Mouse (Mus musculus) embryonic fibroblast, embryonic 13.5 days (primary cell): ENCODE data around the gene Nt5e.

Source experiments
- CTCF ChIP-seq: IDR thresholded peaks from 2 replicates; pipeline ENCODE4 v1.5.1; 2011; ENCODE audit warnings: mild to moderate bottlenecking, control low read depth, low read length, moderate library complexity, borderline replicate concordance; ENCODE audit not compliant: insufficient read depth
- POLR2A ChIP-seq: IDR thresholded peaks from 2 replicates; pipeline ENCODE4 v1.6.1; 2011; ENCODE audit warnings: low read depth, mild to moderate bottlenecking, control low read depth, low read length, moderate library complexity

DNA sequence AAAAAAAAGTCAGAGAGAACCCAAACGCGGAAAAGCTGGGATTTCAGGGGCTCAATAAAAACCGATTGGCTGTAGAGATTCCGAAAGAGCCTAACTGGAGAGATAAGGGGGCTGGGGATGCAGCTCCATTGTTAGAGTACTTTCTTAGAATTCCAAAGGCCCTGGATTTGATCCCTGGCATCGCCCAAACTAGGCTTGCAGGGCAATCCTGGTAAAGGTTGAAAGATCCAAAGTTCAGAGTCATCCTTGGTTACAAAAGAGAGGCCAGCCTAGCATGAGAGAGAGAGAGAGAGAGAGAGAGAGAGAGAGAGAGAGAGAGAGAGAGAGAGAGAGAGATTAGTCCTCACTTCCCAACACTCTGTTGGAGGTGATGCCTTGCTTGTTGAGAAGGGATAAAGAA lies 1.7 kb downstream of the Nt5e start:
- TF ChIP-seq CTCF (no peak), POLR2A (no peak)
